Mouse (Mus musculus) myocyte (in vitro differentiated cells): ENCODE measurements around the gene Ngdn. TPM values are rescaled to one million over a fixed set of nuclear protein-coding genes. Genes with fewer than 3 reads are reported as not detected.

Experiments used
- H3K27me3 ChIP-seq: one replicate; pipeline ENCODE4 v1.6.1; 2011; ENCODE audit not compliant: control insufficient read depth, insufficient read depth, insufficient read length
- H3K36me3 ChIP-seq: one replicate; pipeline ENCODE4 v1.6.1; 2011; ENCODE audit not compliant: control insufficient read depth, insufficient read depth
- H3K4me2 ChIP-seq: one replicate; pipeline ENCODE4 v1.6.1; 2011; ENCODE audit warnings: low read depth, control low read depth
- H3K4me3 ChIP-seq: one replicate; pipeline ENCODE4 v1.5.1; 2011; ENCODE audit warnings: mild to moderate bottlenecking, control low read depth, moderate library complexity
- H3K79me2 ChIP-seq: one replicate; pipeline ENCODE4 v1.6.1; 2011; ENCODE audit not compliant: control insufficient read depth, insufficient read depth
- H3ac ChIP-seq: one replicate; pipeline ENCODE4 v1.6.1; 2011; ENCODE audit not compliant: control insufficient read depth, insufficient read length
- CEBPB ChIP-seq: IDR thresholded peaks from 2 replicates; pipeline ENCODE4 v1.6.1; 2011; ENCODE audit warnings: mild to moderate bottlenecking, moderate library complexity; ENCODE audit not compliant: poor library complexity, insufficient read depth, severe bottlenecking
- E2F4 ChIP-seq: IDR thresholded peaks from one replicate; pipeline ENCODE4 v1.6.1; 2011; ENCODE audit warnings: mild to moderate bottlenecking, control low read depth, moderate library complexity; ENCODE audit not compliant: insufficient read depth
- MAX ChIP-seq: IDR thresholded peaks from one replicate; pipeline ENCODE4 v1.6.1; 2011; ENCODE audit warnings: low read depth, mild to moderate bottlenecking, control low read depth
- MYOD1 ChIP-seq, 3 experiments: IDR thresholded peaks; one replicate each; pipeline ENCODE4 v1.6.1; 2011; ENCODE audit warnings: control low read depth in 2 of 3, low read depth in 2 of 3, mild to moderate bottlenecking in 2 of 3, moderate library complexity in 1 of 3; ENCODE audit not compliant: insufficient read length in 2 of 3, control insufficient read depth in 1 of 3
- MYOG ChIP-seq, 3 experiments: IDR thresholded peaks; one replicate each; pipeline ENCODE4 v1.6.1; 2011; ENCODE audit warnings: control low read depth in 2 of 3, low read depth in 2 of 3, mild to moderate bottlenecking in 2 of 3; ENCODE audit not compliant: insufficient read length in 2 of 3, control insufficient read depth in 1 of 3, insufficient read depth in 1 of 3
- POLR2A ChIP-seq: IDR thresholded peaks from one replicate; pipeline ENCODE4 v1.6.1; 2011; ENCODE audit warnings: low read depth, mild to moderate bottlenecking, control low read depth, moderate library complexity; ENCODE audit not compliant: insufficient read length
- POLR2AphosphoS2 ChIP-seq: IDR thresholded peaks from one replicate; pipeline ENCODE4 v1.6.1; 2011; ENCODE audit warnings: low read depth, control low read depth; ENCODE audit not compliant: insufficient read length
- REST ChIP-seq: IDR thresholded peaks from one replicate; pipeline ENCODE4 v1.6.1; 2011; ENCODE audit warnings: mild to moderate bottlenecking, control low read depth, moderate library complexity; ENCODE audit not compliant: insufficient read depth, insufficient read length
- SRF ChIP-seq: IDR thresholded peaks from one replicate; pipeline ENCODE4 v1.6.1; 2011; ENCODE audit warnings: low read depth; ENCODE audit not compliant: control insufficient read depth, insufficient read length
- TCF12 ChIP-seq: IDR thresholded peaks from one replicate; pipeline ENCODE4 v1.6.1; 2011; ENCODE audit warnings: mild to moderate bottlenecking, control low read depth; ENCODE audit not compliant: poor library complexity, insufficient read depth, severe bottlenecking
- TCF3 ChIP-seq: IDR thresholded peaks from one replicate; pipeline ENCODE4 v1.6.1; 2011; ENCODE audit warnings: low read depth, control low read depth; ENCODE audit not compliant: insufficient read length
- USF1 ChIP-seq: IDR thresholded peaks from one replicate; pipeline ENCODE4 v1.6.1; 2011; ENCODE audit warnings: low read depth, mild to moderate bottlenecking, control low read depth, moderate library complexity
- polyA plus RNA-seq: library from polyadenylated mRNA; unstranded; fragments of >200 nt; fragmentation: generic; extraction: Trizol; gene quantifications from one replicate; pipeline ENCODE4 v1.2.1, GENCODE M21; 2012; ENCODE audit warnings: missing spikeins

Ngdn gene
- polyA plus RNA-seq, 1 experiment, result 39.4 TPM

GRCm38 (mm10) chr14:55053050-55053449, 37.8 kb downstream of the Ngdn start:
- Histone ChIP-seq H3K4me2 (no peak overlapping the region), H3K36me3 (no peaks in the 10 kb centered on the region), H3K79me2 (no peaks in the 10 kb centered on the region), H3K4me3 (no peak overlapping the region), H3ac (no peak overlapping the region), H3K27me3 (no peaks in the 10 kb centered on the region)
- TF ChIP-seq POLR2AphosphoS2, result no peak
- TF ChIP-seq USF1, result no peak
- no peak for TF ChIP-seq TCF3
- TF ChIP-seq MYOG (IDR thresholded peaks at IDR 0.05; ENCODE audit: control insufficient read depth in 1 of 3, insufficient read depth in 1 of 3, insufficient read length in 2 of 3, low read depth in 2 of 3), result no peak
- TF ChIP-seq REST, result no peak
- no peak for TF ChIP-seq TCF12
- no peak for TF ChIP-seq POLR2A
- TF ChIP-seq MYOD1 (IDR thresholded peaks at IDR 0.05; ENCODE audit: control insufficient read depth in 1 of 3, insufficient read length in 2 of 3, low read depth in 2 of 3), result no peak
- TF ChIP-seq MAX, result no peak
- no peak for TF ChIP-seq CEBPB
- TF ChIP-seq SRF, result no peak
- no peak for TF ChIP-seq E2F4

DNA sequence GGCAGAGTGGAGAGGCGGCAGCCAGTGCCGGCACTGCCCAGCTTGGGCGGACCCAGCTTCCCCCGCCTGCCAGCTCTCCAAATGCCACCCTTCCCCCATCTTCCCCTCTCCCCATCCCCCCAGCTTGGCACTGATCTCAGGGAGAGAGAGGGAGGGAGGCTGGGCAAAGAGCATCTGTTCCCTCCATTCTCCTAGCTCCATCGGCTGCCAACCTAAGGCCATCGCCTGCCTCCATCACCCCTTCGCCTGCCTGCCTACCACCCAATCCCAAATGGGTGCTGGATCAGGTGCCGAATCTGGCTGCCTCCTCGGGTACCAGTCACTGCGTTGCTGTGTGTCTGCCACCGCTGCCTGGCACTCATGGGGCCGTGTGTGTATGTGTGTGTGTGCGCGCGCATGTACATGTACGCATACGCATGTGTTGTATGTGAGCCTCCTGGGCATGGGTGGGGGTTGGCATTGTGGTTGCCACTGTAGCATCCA, 38.5 kb downstream of the Ngdn start:
- TF ChIP-seq POLR2A, result peak; percentile 14
- peak in 1 of 3 experiments; percentile 9 for TF ChIP-seq MYOD1 (IDR thresholded peaks at IDR 0.05; ENCODE audit: control insufficient read depth in 1 of 3, insufficient read length in 2 of 3, low read depth in 2 of 3)
- TF ChIP-seq SRF, result no peak
- TF ChIP-seq TCF3, result no peak
- Histone ChIP-seq H3K4me2 (no peak overlapping the region), H3K36me3 (no peaks in the 10 kb centered on the region), H3ac (no peak overlapping the region), H3K4me3 (no peak overlapping the region), H3K79me2 (no peaks in the 10 kb centered on the region), H3K27me3 (no peaks in the 10 kb centered on the region)

DNA sequence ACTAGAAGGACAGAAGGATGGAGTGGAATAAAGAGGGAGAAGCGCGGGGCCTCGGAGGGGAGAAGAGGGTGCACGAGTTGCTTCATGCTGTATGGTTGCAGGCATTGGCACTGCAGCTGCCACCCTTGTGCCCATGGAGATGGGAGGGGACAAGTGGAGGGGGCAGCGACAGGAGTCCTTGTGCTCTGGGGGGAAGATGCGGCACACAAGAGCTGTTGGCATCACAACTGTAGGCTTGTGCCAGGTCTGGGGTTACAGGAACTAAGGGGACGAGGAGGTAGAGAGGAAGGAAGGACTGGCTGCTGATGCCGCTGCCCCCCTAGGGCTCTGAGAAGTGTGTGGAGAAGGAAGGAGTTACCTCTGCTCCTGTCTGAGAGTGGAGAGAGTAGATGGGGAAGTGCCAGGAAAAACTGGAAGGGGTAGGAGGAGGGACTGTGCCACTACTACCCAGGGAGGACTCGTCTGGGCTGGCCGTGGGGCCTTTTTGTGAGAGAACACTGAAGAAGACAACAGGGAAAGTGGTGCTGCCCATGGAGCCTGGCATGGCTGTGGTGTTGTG, 39.0 kb downstream of the Ngdn start:
- Histone ChIP-seq H3K4me2 (peak overlapping the region; percentile 43), H3K79me2 (no peaks in the 10 kb centered on the region), H3K4me3 (no peak overlapping the region), H3K27me3 (no peaks in the 10 kb centered on the region), H3ac (no peak overlapping the region), H3K36me3 (no peaks in the 10 kb centered on the region)
- TF ChIP-seq MYOD1 (IDR thresholded peaks at IDR 0.05; ENCODE audit: control insufficient read depth in 1 of 3, insufficient read length in 2 of 3, low read depth in 2 of 3) (no peak), MAX (no peak), E2F4 (no peak), MYOG (IDR thresholded peaks at IDR 0.05; ENCODE audit: control insufficient read depth in 1 of 3, insufficient read depth in 1 of 3, insufficient read length in 2 of 3, low read depth in 2 of 3) (no peak), TCF12 (no peak), TCF3 (no peak), USF1 (no peak), SRF (no peak), CEBPB (no peak), POLR2A (no peak), POLR2AphosphoS2 (no peak), REST (no peak)

- Histone ChIP-seq H3K4me2 (peak overlapping the region; percentile 52), H3K79me2 (no peaks in the 10 kb centered on the region), H3K36me3 (no peaks in the 10 kb centered on the region), H3K4me3 (no peak overlapping the region), H3K27me3 (no peaks in the 10 kb centered on the region), H3ac (no peak overlapping the region)
- peak in 2 of 3 experiments; percentile 55 to 68 for TF ChIP-seq MYOD1 (IDR thresholded peaks at IDR 0.05; ENCODE audit: control insufficient read depth in 1 of 3, insufficient read length in 2 of 3, low read depth in 2 of 3)
- TF ChIP-seq TCF3, result no peak
- TF ChIP-seq MAX, result peak; percentile 90
- peak; percentile 58; the same call in 1 of the 2 replicates for TF ChIP-seq CEBPB
- TF ChIP-seq USF1, result peak; percentile 92
- no peak for TF ChIP-seq E2F4
- TF ChIP-seq MYOG (IDR thresholded peaks at IDR 0.05; ENCODE audit: control insufficient read depth in 1 of 3, insufficient read depth in 1 of 3, insufficient read length in 2 of 3, low read depth in 2 of 3), result peak in 1 of 3 experiments; percentile 36
These were observed 40.0 kb downstream of the Ngdn start for GRCm38 (mm10) chr14:55055167-55055834.

GRCm38 (mm10) chr14:55059009-55059408, 43.8 kb downstream of the Ngdn start:
- no peaks in the 10 kb centered on the region for H3K27me3 ChIP-seq
- TF ChIP-seq REST (no peak), POLR2AphosphoS2 (no peak), SRF (no peak), MYOD1 (IDR thresholded peaks at IDR 0.05; ENCODE audit: control insufficient read depth in 1 of 3, insufficient read length in 2 of 3, low read depth in 2 of 3) (no peak), TCF12 (no peak), POLR2A (no peak), E2F4 (no peak)
- H3ac ChIP-seq, result no peak overlapping the region
- no peaks in the 10 kb centered on the region for H3K79me2 ChIP-seq
- H3K36me3 ChIP-seq, result no peaks in the 10 kb centered on the region
- H3K4me2 ChIP-seq, result no peak overlapping the region
- H3K4me3 ChIP-seq, result no peak overlapping the region
